Mouse (Mus musculus) left cerebral cortex, adult 11 months (tissue): Measurements from ENCODE around the gene Plac1.

Source experiments
- DNase-seq: peaks from one replicate; pipeline ENCODE4 v3.0.0; 2022; ENCODE audit warnings: low spot score

Gene Plac1

DNA sequence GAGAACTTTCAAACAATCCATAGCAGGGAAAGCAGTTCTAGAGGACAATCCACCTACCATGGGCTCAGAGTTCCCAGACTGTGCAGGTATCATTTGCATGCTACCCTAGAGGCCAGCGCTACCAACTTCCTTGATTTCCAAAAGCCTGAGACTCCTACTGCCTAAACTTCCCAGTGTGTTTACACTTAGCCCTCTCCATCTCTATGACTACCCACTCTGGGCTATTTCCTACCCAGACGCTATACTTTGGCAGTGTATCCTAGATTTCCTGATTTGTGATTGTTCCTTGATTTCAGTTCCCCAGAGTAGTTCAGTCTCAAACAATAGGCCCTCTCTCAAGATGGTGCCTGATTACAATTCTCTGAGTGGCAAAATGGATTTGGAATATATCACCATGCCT, 132.8 kb downstream of the Plac1 start:
- no peak for DNase-seq

DNA sequence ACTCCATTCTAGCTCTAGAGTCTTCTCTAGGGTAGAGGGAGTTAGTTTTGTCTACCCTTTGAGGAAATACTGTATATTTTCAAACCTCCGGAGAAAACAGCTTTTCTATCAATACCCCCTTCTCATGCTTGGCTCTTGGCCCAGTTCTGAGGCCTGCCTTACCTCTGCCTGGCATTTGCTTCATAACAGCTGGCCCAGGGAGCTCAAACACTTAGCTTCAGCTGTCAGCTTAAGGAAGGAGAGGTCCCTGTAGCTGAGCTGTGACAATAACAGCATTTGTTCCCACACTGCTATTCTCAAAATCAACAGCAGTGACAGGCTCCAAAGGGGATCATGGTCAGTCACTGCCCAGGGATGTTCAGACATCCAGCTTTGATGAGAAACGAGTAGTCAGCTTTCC, 138.7 kb downstream of the Plac1 start:
- no peak for DNase-seq

DNA sequence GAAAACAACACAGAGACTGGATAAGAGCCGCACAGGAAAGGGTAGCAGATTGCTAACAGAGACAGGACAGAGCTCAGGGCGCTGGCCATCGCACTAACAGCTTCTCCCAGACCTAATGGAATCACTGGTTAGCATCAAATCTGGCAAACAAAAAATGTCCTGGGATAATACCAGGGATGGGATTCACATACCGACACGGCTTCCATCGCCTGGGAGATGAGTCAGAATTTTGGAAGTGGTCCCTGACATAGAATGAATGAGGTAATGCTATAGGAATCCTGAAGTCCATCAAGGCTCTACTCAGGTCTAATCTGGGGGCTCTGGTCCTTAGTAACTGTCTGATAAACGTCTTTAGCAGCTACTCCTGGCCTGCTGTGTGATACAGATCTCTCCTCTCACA, 140.0 kb downstream of the Plac1 start:
- no peak for DNase-seq

DNA sequence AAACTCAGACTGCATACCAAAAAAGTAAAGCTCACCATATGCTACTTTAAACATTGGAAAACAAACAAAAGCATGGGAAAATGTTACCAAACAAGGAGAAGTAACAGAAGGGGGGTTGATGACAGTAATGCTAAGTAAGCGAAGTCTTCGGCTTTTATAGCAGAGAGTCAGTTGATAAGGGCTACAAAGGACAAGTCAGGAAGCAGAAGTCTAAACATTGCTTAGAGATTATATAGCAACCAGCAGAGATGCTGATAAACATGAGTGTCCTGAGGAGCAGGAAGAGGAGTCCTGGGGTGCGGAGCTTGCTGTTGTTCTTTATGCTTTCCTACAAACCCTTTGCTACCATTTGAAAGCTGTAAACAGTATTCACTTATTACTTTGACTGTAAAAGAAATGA, 140.6 kb downstream of the Plac1 start:
- DNase-seq, result no peak

DNA sequence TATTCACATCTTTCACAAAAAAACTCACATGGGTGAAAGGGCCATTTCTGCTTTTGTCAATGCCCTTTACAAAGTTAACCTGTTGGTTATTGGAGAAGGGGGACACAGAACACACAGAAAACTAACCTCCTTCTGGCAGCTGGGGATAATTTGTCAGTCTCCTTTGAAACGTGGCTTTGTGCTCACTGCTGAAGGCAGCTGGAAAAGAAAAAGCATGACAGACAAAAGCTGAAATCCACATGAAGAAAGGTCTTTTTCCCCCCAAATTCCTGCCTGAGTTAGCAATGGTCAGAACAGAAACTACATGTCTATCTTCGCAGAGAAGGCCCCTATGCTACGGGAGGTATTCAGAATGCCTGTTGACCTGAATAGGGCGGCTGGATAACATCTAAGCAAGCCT, 141.6 kb downstream of the Plac1 start:
- no peak for DNase-seq

DNA sequence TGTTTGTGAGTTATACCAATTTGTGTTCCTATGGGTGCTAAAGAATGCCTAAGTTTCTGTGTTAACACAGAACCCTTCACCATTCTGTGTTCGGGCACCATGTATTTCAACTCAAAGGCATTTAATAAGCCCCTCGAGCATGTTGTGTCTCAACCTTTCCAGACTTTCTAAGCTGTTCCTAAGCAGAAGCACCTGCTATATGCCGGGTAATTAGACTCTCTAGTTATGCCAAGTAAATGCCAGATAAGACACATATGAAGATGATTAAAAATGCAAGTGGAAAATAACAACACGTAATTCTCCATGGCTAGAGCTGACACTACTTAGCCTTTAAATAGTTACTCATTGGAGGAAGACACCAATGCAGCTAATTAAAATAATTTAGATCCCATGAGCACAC, 142.1 kb downstream of the Plac1 start:
- DNase-seq, result no peak

DNA sequence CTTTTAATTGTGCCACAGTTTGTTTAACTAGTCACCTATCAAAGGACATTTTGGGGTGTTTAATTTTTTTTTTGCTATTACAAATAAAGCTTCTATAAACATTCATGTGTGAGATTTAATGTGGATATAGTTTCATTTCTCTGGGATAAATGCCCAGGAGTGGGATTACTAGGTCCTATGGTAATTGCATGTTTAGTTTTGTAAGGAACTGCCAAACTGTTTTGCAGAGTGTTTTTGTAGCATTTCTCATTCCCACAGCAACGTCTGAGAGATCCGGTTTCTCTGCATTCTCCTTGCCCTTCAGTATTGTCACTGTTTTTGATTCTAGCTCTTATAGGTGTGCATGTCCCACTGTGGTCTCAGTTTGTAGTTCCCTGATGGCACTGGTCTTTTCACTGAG, 146.5 kb downstream of the Plac1 start:
- DNase-seq, result no peak

DNA sequence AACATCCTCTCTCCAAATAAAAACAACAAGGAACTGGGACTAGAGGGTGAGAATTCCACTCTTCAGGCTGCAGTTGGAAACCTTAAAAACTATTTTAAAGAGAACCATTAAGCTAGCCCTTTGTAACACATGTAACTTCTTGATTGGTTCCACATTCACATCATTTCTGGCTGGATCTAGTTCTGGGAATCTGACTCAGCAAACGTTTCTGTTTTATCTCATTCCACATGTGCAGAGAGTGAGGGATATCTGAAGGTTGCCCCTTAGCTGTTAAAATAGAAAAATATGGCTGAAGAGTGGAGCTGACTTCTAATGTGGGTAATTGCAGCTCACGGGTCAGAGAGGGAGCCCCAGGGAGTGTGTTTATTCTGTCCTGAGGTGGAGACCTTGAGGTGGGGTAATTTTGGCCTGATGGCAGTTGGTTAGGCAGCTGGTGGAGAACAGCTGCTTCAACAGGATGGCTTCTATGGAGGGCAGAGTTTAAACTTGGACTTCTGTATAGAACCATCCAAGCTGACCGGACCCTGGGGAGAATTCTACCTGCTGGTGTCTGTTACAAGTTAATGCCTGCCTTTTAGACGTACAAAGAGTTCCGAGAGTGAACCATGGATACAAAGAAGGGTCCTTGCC, 151.1 kb downstream of the Plac1 start:
- DNase-seq, result no peak

DNA sequence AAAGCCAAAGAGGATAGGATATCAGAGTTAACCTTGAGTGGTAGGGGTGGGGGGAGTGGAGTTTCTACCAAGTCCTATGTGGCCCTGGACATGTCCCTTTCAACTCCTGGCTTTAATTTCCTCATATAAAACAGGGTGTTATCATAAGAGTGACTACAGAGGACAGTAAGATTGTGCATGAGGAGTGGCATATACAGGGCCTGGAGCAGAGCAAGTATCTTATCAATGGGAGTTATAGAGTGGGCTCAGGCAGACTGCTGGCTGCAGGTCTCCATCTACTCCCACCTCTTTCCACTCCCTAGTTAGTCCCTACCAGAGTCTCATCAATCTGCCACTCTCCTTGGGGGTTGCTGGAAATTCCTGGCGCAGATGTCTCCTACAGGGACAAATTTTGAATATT, 152.7 kb downstream of the Plac1 start:
- no peak for DNase-seq

DNA sequence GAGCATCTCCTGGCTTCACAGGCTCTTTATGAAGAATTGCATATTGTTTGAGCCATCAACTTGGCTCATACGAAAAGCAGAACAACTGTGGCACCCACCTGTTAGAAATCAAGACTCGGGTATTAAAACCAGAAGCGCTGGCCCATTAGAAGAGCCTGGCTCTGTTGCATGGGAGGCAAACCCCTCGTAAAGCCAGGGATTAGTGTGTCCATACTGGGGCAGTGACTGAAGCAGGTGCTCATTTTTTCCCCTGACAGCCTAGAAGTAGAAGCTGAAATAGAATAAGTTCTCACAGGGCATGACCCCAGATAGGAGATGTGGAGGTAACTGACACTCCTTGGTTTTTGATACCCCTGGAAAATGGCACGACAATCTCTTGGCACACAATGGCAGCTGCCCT, 154.4 kb downstream of the Plac1 start:
- no peak for DNase-seq

DNA sequence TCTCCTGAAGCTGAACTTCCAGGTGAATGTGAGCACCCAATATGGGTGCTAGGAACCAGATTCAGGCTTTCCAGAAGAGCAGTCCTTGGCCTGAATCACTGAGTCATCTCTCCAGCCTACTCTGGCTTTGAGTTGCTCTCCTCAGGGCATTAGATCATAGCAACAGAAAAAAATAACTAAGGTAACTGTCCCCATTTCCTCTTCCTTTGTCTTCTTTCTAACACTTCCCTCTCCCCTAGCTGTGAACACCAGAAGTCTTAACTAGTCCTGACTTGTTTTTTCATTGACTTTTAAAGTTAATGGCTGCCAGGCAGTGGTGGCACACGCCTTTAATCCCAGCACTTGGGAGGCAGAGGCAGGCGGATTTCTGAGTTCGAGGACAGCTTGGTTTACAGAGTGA, 175.5 kb downstream of the Plac1 start:
- DNase-seq, result no peak

DNA sequence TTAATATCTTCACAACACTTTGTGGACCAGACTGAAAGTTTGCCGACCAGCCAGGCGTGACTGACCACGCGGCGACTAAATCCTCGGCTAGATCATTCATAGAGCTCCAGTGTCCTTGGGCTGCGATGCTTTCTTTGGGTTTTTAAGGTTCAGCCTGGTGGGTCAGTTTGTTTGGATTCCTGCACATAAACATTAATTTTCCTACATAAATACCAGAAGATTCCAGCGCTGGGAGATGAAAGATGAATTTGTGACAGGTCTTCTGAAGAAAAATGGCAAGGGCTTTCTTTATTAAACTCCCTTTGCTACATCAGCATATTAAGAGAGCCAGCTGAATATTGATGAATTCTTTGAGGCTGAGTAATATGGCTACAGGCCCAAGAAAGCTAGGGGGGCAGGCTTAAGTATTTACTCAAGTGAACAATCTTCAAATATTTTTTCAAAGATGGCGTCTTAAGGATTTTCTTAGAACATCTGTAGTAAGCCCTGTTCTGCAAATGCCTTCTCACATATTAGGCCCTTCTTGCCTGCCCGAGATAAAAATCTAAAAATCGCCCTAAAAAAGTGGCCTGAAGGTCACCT, 180.4 kb downstream of the Plac1 start:
- DNase-seq, result no peak

DNA sequence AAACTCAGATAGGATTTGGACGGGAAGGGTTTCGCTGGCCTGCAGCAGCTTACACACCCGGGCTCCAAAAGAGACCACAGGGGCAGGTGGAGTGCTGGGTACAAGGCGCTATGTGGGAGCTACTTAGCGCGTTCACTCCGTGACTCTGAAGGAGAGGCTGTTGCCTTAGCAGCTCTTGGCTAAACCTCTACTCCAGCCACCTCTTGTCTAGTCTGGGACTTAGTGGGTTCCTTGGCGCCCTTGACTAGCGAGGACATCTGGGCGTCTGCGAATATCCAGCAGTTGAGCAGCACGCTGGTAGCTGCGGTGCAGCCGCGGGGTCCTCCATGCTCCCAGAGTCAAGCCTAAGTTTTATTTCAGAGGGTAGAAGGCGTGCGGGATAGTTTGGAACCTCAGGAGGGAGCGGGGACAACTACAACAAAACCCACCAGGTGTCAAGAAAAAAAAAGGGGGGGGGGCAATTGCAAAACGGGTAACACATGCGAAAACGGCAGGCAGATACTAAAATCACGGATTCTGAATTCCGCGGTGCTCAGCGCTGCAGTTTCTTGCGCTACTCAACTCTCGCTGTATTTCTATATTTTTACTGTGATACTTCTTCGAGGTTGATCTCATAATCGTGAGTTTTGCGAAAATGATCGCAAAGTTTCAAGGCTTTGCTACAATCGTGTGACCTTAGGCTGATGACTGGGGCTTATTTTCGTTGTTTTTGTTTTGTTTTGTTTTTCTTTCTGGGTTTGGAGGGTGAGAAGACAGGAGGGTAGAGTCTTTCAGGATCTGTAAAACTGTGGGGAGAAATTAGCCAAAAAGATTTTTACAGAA, 181.2 kb downstream of the Plac1 start:
- no peak for DNase-seq

DNA sequence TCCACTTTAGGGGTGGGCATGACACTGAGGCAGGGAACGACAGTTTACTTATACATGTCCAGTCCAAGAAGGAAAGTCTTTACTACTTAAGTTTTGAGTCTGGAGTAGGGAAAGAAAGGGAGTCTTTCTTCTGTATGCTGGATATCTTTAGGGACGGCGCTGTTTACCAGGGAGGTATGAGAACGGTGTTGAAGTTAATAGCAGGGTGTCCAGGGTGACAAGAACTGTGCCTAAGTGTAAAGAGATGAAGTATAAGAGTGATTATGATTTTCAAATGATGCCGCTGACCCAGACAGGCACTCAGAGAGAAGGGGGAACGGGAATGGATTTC, 182.2 kb downstream of the Plac1 start:
- no peak for DNase-seq

DNA sequence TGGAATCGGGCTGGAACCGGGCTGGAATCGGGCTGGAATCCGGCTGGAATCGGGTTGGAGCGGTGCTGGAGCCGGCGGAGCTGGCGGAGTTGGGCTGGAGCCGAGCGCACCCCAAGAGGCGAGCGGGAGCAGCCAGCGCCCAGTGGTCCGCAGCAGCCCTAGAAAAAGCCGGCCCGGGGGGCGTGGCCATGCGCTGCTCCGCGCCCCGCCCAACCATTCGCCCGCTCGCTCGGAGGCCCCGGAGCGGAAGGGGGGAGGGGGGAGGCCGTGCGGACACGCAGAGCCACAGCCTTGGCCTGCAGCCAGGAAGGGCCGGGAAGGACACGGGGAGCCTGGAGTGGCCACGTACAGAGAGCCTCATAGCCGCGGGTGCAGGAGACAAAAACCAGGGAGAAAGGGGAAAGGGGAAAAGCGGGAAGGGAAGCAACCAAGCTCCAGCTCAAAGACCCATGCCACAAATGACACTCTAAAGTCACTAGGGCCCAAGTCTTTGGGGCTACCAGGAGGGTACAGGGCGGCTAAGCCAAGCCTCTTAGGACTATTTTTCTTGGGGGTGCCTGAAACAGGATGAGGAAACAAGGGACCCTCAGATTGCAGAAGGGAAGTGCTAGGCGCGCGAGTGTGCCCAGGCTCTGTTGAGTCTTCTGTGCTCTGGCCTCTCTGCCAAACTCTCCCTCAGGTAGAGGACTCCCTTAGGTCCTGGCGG, 182.7 kb downstream of the Plac1 start:
- DNase-seq, result no peak

DNA sequence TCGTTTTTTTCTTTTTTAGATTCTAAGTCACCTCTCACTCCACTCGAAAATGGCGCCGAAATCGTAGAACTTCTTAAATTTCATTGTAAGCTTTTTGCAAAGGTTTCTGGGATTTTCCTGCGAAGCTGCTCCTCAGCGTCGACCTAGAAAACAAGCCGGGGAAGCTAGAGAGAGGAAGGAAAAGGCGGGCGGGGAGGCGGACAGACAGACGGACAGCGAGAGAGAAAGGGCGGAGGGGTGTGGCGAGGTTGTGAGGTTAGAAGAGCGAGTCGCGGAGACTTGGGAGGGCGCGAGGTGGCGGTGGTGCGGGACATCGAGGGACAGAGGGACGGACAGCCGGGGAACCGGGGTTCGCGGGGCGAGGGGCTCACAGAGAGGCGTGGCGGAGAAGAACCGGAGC, 183.3 kb downstream of the Plac1 start:
- DNase-seq, result no peak

DNA sequence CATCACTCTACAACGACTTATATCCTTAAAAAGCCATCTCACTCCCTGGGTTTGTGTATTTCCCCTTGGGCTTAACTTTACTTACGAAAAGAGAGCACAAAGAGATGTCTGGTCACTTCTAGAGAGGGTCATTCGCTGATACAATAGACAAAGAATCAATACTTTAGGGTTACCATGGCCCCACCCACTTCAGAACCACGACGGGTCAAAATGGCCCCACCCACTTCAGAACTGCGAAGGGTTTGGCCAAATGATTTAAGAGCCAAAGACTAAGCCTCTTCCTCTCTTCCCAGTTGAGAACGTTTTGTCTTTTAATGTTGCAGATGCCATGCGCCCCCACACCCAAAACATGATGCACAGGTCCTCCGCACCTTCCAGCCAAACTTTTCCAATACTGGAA, 184.1 kb downstream of the Plac1 start:
- no peak for DNase-seq

DNA sequence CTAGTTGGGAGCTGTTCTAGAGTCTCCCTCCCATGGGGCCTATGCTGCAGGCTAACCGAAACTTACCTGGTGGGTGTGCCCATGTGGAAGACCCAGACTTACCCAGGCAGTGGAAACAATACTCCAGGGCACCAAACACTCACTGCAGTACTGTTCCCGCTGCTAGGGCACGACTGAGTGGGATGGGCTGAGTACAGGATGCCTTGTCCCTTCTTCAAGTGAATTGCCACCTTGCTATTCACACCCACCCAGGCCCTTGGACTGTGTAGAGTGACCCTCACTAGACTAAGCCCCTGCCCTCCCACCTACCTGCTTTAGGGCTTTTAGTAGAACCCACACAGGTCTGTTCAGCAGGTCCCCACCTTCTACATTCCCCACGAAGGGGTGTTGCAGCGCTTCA, 186.0 kb downstream of the Plac1 start:
- DNase-seq, result no peak

DNA sequence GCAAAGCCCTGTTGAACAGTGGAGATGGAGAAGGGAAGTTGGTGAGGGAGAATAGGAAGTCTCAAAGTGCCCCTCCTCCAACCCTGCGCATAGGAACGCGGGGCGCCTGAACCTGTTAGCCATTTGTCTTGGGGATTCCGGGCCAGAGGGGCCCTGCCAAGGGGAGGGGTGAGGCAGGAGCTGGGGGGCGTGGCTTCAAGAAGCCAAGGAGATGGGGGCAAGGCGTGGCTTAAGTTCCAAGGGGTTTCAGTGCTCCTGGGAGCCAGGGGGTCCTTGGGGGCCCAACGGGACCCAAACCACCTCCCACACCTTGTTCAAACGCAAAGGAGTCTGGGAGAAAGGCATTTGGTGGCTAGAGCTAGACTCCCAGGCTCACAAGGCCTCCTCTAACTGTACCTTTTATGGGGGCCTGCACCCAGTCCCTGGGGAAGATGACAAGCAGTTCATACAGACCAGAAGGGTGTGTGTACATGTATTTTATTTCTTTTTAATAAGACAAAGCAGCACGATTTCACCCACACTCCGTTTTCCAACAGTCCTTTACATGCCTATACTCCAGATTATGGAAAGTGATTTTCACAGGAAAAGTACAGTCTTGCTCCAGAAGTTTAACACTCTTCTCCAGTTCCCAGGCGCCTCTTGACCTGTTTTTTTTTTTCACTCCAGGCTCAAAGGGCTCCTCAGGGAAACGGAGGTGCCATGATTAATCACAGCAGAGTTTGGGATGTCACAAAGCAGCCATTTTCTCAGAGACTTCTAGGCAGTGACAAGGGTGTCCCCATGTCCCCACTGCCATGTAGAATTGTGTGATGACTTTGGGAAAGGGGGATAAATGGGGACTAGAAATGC, 187.0 kb downstream of the Plac1 start:
- no peak for DNase-seq

DNA sequence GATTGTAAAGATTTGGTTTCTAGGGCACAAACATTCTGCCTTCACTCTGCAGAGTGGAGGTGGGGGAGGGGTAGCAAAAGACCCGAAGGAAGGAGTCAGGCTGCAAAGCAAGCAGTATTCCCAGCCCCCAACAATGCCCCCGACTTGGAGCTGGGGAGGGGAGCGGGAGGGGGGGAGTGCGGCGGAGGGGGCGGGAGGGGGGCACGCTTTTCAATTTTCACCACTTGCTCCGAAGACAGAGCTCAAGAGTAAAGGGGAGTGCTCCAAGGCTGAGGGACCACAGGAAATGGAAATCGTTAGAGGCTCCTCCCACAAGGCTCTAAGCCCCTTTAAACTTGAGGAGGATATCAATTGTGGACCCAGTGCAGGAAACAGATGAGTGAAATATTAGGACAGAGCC, 189.6 kb downstream of the Plac1 start:
- DNase-seq, result no peak

DNA sequence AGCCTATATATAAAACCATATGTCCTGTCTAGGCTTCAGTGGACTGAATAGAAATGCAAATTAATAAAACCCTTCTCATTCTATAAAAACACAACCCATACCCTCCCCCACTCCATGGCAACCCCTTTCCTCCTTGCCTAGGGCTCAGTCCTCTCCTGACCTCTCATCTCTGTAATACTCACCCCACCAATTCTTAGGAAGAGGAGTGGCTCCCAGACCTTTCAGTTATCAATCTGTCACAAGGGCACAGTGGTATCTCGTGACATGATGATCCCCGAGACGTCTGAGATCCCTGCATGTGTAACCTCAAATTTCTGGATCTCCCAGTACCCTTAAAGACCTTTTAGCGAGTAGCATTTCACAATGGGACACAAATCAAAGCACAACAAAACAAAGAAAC, 190.7 kb downstream of the Plac1 start:
- DNase-seq, result no peak

DNA sequence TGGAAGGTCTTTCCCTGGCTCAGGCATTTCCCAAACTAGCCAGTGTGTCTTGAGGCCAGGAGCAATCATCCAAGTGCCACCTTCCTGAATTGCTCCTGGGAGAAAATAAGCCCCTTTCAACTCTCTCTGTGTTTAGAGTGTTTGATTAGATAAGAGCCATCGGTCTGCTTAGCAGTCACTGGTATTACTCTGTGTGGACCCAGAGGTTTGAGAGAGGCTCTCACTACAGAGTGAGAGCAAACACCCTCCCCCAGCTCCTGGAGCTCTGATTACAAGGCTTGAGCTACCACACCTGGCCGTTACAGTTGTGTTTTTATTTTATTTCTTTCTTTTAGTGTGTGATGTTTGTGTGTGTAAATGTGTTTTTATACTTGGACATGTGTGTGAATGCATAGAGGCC, 193.0 kb downstream of the Plac1 start:
- no peak for DNase-seq
